Mouse (Mus musculus) 3T3-L1 (cell line): ENCODE data around the gene Rxrb.
"Not testable (repeated sequence)": the region's sequence is repeated elsewhere in the genome, so short reads cannot be mapped to it uniquely, and the experiment has no call there.

Experiments used
- DNase-seq: peaks from one replicate; pipeline ENCODE4 v3.0.0-alpha.2; 2015; ENCODE audit warnings: low read depth, low spot score

The Rxrb gene

DNA sequence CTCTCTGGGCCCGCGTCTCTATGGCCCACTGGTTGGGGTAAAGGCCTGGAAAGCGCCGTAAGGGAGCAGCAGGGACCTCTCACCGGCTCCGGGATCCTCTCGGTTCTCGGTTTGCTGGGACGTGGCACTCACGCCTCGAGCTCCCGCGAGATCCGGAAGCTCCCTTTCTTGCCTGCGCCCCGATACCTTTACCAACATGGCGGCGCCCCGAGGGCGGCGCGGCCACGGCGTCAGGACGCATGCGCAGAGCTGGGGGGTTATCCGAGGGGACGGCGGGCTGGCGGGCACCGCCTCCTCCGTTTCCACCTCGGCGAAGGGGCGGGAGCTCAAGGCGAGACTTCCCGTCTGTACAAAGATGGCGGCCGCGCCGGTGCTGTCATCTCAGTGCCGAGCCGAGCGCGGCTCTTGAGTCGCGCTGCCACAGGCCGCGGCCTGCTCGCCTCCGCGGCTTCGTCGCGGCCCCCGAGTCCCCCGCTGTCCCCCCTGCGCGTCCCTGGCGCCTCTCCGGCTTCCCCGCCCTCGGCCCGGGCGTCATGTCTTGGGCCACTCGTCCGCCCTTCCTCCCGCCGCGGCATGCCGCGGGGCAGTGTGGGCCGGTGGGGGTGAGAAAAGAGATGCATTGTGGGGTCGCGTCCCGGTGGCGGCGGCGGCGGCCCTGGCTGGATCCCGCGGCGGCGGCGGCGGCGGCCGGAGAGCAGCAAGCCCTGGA is at the start of gene Rxrb, which contains the start of gene Slc39a7:
Gene Rxrb, plus strand, starts transcription at position 348 of the 709 bp plus-strand sequence.
Gene Slc39a7, minus strand, starts transcription at position 218 of the 709 bp plus-strand sequence.
- DNase-seq: peak; percentile 96

DNA sequence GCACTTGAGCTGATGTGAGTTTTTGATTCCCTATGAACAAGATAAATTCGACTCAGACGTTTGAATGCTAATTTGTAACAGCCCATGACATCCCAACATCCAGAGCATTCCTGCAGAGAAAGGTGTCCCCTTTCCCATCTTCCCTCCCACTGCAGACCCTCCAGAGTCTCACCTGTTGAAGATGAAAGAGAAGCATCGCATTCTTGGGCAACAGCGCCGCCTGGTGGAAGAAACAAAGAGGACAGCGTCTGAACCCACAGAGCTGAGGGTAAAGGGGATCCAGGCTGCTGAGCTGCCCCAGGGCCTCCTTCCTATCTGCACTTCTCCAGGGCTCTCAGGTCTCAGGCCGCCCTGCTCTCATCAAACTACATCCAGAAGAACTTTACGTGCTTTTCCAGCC is 49.5 kb upstream of the Rxrb start:
- DNase-seq: not testable (repeated sequence)

DNA sequence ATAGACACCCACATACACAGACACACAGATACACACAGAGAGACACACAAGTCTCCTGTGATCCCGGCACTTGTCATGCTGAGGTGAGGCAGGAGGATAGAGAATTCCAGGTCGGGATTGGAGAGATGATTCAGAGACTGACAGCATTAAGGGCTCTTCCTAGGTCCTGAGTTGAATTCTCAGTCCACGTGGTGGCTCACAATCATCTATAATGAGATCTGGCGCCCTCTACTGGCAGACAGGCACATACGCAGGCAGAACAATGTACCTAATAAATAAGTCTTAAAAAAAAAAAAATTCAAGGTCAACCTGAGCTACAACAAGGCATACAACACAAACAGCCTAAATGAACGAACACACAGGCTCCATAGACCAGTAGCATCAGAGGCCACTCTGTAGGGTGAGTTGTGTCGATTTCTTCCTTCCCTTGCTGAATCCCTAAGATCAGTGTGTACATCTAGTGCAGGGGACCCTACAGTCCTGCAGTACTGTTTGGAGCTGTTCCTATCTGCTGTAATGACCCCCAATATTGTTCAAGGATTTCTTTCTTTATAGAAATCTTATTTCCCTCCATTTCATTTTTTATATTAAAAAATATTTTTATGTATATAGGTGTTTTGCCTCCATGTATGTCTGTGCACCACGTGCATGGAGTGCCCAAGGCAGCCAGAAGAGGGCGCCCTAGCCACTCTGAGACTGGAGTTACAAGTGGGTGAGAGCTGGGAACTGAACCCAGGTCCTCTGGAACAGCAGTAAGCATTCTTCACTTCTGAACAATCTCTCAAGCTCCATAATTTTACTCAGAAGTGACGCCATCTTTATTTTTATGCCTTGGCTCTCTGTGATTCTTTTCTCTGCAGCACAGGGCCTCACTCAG is 39.6 kb upstream of the Rxrb start:
- peak; percentile 93 for DNase-seq

DNA sequence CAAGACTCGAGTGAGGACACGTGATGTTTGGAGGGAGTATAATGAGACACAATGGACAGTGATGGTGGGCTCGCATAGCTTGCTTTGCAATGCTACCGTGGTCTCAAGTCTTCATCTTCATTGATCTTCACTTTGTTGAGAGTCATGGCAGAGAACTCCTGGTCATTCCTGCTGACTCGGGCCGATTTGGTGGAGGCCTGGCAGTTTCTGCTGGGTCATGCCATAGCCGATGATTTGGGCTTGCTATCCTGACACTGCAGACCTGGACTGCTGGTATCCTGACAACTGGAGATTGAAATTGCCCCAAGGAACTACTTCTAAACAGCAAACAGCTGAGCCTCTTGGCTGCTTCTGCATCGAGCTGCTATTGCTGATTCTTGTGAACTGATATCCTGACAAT is 36.7 kb upstream of the Rxrb start:
- DNase-seq: no peak

DNA sequence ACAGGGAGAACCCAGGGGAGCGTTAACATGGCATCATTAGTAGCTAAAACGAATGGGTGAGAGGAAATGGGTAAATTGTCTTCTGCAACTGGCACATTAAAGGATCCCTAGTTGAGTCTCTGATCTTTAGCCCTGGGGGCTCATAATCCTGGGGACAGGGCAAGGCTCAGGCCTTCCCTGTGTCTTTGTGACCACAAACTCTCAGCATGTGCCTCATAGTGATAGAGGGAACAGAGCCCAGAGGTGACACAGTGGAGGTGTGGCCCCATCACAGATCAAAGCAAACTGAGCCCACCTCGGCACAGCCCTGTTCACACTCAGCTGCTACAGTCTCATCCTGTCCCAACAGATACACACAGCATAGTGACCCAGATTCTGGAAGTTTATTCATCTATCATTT is 36.0 kb upstream of the Rxrb start:
- no peak for DNase-seq

DNA sequence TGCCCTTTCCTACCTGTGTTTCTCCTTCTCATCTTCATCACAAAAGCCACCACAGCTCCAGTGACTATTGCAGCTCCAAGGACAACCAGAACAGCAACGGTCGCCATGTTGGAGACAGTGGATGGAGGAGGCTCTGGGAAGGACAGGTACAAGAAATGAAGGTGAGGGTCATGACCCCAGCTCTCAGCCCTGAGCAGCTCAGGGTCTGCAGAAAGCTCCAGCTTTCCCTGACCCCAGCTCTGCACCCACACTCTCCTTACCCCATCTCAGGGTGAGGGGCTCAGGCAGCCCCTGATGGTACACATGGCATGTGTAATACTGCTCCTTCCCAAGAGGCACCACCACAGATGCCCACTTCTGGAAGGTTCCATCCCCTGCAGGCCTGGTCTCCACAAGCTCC is 34.6 kb upstream of the Rxrb start:
- DNase-seq: not testable (repeated sequence)

DNA sequence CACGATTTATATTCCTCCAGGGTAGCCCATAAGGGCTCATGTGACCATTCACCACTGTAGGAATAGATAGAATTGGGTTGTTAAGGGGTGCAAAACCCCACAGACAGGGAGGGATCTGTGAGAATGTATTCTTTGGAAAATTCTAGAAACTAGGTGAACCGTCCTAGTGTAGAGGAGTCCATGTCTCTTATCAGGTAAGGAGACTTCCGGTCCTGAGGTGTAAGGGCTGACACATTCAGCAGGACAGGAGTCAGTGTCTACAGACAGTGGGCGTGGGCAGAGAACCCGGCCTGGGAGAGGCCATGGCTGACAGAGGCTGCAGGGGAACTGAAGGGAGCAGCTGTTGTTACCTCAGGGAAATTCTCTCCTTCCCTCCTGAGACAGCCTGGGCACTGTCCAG is 32.9 kb upstream of the Rxrb start:
- DNase-seq: not testable (repeated sequence)

DNA sequence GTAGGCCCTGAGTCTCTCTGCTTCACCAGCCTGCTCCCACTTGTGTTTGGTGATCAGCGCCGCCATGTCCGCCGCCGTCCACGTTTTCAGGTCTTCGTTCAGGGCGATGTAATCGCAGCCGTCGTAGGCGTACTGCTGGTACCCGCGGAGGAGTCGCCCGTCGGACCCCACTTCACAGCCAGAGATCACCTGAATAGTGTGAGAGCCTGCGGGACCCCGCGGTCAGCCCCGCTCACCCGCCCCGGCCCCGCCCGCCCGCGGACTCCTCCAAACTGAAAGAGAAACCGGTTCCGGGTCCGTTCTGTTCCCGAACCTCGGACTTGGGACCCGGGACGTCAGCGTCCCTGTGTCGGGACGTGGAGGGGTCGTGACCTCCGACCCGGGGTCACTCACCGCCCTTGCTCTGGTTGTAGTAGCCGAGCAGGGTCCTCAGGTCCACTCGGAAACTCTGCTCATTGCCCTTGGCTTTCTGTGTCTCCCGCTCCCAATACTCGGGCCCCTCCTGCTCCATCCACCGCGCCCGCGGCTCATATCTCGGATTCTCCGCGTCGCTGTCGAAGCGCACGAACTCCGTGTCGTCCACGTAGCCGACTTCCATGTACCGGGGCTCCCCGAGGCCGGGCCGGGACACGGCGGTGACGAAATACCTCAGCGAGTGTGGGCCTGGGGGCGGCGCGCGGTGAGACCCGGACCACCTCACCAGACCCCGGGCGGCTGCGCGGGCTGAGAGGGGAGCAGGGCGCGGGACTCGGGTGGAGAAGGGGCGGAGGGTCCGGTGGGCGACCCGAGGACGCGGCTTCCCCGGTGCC is 32.1 kb upstream of the Rxrb start:
- DNase-seq: no peak

DNA sequence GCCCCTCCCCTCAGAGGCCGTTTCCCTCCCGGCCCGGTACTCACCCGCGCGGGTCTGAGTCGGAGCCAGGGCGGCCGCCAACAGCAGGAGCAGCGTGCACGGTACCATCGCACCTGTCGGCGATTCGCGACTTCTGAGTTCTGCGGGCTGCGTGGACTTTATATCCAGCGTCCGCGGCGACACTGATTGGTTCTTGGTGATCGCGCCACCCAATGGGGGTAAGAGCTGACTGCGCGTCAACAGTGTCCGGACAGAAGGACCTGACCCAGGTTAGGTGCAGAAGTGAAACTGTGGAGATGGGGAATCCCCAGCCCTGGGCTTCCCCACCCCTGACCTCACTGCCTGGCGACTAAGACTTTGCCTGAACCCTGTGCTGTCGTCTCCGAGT is 31.5 kb upstream of the Rxrb start, which contains the start of gene H2-K1:
Gene H2-K1, minus strand, starts transcription at position 198 of the 388 bp plus-strand sequence.
- DNase-seq: peak; percentile 92

DNA sequence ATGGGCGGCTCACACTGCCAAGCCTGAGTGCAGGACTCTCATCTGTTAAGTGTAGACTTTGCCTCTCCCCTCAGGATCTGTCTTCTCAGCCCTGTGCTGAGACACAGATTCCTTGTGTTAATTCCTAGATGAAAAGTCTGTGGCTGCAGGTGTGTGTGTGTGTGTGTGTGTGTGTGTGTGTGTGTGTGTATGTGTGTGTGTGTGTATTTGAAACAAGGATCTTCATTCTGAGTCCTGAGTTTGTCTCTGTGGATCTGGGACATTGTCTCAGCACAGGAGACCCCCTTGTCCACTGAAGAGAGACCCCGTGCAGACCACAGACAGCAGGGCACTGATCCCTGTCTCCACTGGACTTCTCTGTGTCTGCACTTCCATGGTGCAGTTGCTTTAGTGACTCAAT is 30.8 kb upstream of the Rxrb start:
- not testable (repeated sequence) for DNase-seq

DNA sequence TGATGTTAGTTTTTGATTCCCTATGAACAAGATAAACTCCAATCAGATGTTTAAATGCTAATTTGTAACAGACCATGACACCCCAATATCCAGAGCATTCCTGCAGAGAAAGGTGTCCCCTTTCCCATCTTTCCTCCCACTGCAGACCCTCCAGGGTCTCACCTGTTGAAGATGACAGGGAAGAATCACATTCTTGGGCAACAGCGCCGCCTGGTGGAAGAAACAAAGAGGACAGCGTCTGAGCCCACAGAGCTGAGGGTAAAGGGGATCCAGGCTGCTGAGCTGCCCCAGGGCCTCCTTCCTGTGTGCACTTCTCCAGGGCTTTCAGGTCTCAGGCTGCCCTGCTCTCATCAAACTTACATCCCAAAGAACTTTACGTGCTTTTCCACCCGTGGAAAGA is 28.2 kb upstream of the Rxrb start:
- DNase-seq: no peak

DNA sequence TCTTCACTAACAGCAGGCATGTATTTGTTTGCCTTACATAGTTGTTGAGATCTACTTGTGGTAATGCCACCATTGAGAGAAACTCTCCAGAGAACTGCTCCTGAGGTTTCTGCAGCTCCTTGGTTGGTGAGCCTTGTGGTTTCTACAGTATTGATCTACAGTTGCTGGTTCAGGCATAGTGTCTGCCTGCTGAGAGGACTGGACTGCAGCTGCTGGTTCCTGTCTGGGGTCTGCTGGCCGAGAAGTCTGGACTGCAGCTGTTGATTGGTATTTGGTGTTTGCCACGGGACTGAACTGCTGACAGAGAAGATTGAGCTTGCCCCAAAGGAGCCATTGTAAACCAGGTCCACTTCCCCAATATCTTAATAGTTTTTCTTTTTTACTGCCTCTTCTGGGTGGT is 25.0 kb upstream of the Rxrb start:
- no peak for DNase-seq

DNA sequence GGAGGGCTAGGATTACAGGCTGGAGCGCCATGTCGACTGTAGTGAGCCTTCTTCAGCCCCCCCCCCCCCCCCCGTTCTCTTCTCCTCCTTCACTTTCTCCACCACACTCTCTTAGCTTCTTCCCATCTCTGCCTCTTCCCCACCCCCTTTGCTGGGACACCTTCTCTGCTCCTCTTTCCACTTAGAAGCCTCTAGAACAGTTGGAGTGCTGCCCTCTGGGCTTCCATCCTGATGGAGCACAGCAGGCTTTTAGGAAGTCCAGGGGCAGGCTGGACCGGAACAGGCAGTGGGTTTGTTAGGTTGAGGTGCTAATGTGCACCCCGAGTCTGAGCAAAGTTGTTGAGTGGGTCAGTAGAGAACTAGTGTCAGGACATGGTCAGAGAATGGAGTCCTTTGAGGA is 21.5 kb upstream of the Rxrb start:
- no peak for DNase-seq

DNA sequence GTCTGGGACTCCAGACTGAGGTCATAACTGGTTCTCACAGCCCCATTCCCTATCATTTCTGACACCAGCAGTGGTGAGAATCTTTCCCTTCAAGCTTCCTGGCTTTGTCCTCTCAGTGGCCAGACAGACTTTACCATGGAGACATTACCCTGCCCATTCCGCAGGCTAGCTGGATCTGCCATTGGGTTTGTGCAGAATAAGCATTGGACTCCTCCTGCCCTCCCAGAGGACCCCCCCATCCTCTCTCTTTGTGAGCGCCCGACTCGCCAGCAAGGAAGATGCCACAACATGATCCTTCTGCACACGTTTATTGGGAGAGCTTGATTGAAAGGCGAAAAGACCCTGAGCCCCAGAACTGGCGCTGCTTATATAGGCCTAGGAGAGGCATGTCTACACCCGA is 18.2 kb upstream of the Rxrb start:
- DNase-seq: no peak

DNA sequence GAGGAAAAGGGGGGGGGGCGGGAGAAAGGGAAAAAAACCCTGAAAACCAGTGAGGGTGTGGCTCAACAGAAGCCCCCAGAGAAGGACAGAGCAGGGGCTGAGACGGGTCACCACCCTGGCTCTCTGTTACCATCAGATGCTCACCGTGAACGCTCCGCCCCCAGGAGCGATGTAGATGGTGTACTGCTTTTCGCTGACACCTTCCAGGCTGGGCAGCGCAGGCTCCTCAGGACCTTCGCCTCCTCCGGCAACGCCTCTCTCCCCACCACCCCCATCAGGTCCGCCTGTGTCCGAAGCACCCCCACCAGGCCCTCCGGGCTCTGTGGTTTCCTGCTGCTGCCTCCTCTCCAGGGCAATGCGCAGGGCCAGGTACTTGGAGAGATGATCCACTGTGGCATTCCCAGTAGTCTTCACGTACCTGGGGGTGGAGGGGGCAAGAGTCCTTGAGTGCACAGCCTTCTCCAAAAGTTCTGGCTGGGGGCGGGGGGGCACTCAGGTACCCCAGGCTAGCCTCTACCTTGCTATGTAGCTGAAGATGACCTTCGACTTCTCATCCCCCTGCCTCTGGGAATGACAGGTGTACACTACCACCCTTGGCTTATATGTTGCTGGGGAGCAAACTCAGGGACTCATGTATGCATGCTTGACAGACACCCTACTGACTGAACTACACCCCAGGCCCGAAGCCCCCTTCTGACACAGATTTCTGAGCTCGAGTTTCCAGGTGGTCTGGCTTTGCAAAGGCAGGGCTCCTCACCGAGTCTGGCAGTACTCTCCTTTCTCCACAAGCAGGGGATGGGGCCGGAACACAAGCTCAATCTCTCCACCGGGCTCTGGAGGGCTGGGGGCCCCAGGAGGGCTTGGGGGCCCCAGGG is 9.8 kb upstream of the Rxrb start:
- no peak for DNase-seq

DNA sequence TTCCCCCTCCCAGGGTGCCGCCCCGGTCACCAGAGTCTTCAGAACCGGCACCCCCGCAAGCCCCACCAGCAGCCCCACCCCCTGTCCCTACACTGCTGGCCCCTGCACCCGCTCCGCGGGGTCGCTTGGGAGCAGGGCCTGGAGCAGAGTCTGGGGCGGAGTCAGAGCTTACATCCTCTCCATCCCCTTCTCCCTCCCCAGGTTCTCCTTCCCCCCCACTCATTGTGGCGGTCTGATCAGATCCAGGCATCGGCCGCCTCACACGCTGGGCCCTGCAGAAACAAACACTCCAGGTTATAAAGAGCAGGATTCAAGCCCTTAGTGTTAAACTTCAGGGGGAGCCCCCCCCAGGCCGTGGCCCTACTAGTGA is 9.2 kb upstream of the Rxrb start:
- no peak for DNase-seq

DNA sequence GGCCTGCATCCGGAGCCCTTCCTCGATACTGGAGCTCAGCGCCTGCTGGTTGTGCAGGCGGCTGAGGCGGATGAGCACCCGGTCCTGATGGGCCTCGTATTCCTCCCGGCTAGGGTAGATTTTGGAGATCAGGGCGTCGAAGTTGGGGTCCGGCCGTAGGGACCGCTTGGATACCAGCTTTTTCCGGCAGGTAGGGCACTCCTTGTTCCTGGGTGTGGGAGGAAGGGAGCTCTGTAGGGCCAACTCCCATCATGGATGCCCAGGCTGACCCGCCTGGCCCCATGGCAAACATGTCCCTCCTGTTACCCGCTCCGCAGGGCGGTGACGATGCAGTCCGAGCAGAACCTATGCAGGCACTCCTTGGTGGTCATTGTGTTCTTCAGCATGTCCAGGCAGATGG is 8.6 kb upstream of the Rxrb start:
- no peak for DNase-seq

DNA sequence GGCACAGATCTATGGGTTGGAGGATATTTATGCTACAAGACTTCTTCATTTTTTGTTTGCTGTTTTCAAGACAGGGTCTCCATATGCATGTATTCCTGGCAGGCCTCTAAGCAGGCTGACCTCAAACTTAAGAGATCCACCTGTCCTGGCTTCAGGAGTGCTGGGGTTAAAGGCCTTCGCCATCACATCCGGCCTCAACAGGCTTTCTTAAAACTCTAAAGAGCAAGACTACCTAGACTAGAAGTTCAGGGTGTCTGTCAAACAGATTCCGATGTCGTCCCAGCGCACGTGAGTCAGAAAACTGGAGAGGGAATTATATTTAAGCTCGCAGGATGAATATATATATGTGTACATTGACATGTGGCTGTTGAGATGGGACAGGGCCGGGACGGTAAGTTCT is 7.9 kb upstream of the Rxrb start:
- no peak for DNase-seq

DNA sequence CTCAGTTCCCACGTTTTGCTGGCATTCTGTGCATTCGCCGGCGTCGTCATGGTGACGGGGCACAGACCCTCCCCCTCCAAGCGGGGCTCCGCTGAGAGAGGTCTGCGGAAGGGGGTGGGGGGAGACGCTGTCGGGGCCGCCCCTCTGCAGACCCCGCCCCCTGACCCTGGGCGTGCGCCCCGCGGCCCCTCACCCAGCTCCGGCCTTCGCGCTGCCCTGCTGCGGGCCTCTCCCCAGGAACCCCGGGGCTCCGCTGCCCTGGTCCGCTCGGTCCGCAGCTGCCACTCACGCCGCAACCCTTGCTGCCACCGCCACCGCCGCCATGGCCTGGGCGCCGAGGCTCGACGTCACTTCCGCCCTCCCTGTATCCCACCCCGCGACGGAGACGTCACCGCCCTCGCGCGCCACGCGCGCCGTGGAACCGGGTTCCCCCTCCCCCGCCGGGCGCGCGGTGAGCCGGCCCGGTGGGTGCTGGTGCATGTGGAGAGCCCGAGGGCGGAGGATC is 7.2 kb upstream of the Rxrb start, which contains the start of gene Ring1:
Gene Ring1, minus strand, starts transcription at position 364 of the 505 bp plus-strand sequence.
- peak; percentile 68 for DNase-seq

DNA sequence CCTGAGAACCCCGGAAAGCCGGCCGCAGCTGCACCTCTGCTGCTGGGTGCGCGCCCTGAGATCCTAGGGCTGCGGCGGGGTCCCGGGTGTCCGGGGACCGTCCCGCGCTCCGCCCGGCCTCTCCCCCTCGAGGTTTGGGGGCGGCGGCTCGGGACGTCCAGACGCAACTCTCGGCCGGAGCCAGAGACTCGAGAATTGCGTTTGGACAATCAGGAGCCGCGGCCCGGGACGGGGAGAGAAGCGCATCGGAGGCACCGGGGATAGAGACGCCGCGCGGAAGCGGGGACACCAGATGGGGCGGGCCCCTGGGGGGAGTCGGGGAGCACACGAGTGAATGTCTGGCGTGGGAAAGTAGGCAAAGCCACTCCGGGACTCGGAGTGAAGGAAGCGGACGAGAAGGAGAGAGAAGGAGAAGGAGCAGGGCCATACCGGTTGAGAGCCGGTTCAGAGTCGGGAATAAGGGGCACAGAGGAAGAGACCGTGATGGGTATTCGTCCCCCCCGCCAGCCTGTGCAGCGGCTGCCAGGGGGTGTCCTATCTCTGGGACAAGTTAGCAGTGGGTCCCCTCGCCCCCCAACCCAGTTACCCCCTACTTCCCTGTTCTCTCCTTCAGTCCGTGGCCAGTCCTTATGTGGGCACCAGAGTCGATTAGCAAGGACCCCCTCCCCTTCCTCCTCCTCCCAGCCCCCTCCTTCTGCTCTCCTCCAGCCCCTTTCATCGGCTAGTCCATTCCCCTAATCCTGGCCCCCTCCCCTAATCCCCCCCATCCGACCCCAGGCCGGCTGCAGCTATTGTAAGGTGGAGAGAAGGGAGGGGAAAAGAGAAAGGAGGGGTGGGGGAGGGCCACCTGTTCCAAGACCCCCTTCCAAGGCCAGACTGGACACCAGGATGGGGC is 6.5 kb upstream of the Rxrb start:
- peak; percentile 42 for DNase-seq
